Mouse (Mus musculus) lung, embryonic 14.5 days (tissue): ENCODE measurements around the gene Gm10490. TPM values are rescaled to one million over a fixed set of nuclear protein-coding genes. Genes with fewer than 3 reads are reported as not detected.
"Not testable (repeated sequence)": the region's sequence is repeated elsewhere in the genome, so short reads cannot be mapped to it uniquely, and the experiment has no call there.

Source experiments
- ATAC-seq: fragments of 200-750 bp; cut with Nextera tagmentation; 2 replicates; pipeline ENCODE4 v1.8.0; 2017; ENCODE audit warnings: mild to moderate bottlenecking, moderate TSS enrichment, moderate library complexity; ENCODE audit not compliant: insufficient read depth
- DNase-seq: peaks from one replicate; pipeline ENCODE4 v3.0.0-alpha.2; 2015
- H3K27ac ChIP-seq: fragments of 300-500 bp; sonication (generic); 2 replicates; pipeline ENCODE4 v1.5.1; 2014; ENCODE audit warnings: low read depth, mild to moderate bottlenecking, moderate library complexity
- H3K27me3 ChIP-seq: fragments of 300-500 bp; sonication (generic); 2 replicates; pipeline ENCODE4 v1.6.1; 2014; ENCODE audit warnings: low read length, control low read depth; ENCODE audit not compliant: insufficient read depth
- H3K36me3 ChIP-seq: fragments of 300-500 bp; sonication (generic); 2 replicates; pipeline ENCODE4 v1.6.1; 2014; ENCODE audit warnings: control low read depth; ENCODE audit not compliant: insufficient read depth
- H3K4me1 ChIP-seq: fragments of 300-500 bp; sonication (generic); 2 replicates; pipeline ENCODE4 v1.6.1; 2014; ENCODE audit warnings: antibody characterized with exemption, control low read depth; ENCODE audit not compliant: insufficient read depth
- H3K4me2 ChIP-seq: fragments of 300-500 bp; sonication (generic); 2 replicates; pipeline ENCODE4 v1.6.1; 2014; ENCODE audit warnings: mild to moderate bottlenecking
- H3K4me3 ChIP-seq: fragments of 300-500 bp; sonication (generic); 2 replicates; pipeline ENCODE4 v1.5.1; 2014; ENCODE audit warnings: low read depth, low read length
- H3K9ac ChIP-seq: fragments of 300-500 bp; sonication (generic); 2 replicates; pipeline ENCODE4 v1.6.1; 2014
- H3K9me3 ChIP-seq: fragments of 300-500 bp; sonication (generic); 2 replicates; pipeline ENCODE4 v1.6.1; 2016; ENCODE audit warnings: low read depth, low read length, control low read depth
- CTCF ChIP-seq: IDR thresholded peaks from 2 replicates; pipeline ENCODE4 v1.5.1; 2016; ENCODE audit warnings: antibody characterized with exemption, low read depth
- WGBS: fragments of 180-500 bp; shearing (Covaris S2); extraction: QIAGEN DNeasy Blood & Tissue Kit; methylation state at CpG from one replicate; pipeline ENCODE4 v1.1.7; 2014; 5-methylcytosine and 5-hydroxymethylcytosine counted together
- polyA plus RNA-seq: library from polyadenylated mRNA; unstranded; fragments of >200 nt; fragmentation: Nextera tagmentation; extraction: Ambion mirVana; gene quantifications from 2 replicates; pipeline ENCODE4 v1.2.1, GENCODE M21; 2014

Gm10490 gene
- polyA plus RNA-seq = not detected in 2 replicates

DNA sequence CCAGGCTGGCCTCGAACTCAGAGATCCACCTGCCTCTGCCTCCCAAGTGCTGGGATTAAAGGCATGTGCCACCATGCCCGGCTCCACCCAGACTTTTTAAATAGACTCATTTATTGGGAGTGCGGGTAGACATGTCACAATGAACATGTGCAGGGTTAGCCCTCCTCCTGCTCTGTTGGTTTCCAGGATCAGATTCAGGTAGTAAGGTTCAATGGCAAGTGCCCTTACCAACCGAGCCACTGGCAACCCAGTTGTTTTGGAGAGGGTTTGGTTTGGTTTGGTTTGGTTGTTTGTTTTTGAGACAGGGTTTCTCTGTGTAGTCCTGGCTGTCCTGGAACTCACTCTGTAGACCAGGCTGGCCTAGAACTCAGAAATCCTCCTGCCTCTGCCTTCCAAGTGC lies at the start of gene Gm10490:
Gm10490 (plus strand) TSS at position 301 of the 400 bp plus-strand sequence.
- not testable (repeated sequence) for H3K36me3 ChIP-seq, H3K4me3 ChIP-seq, ATAC-seq, H3K27ac ChIP-seq, DNase-seq, H3K4me1 ChIP-seq, H3K4me2 ChIP-seq, H3K9ac ChIP-seq, H3K27me3 ChIP-seq, H3K9me3 ChIP-seq
- 88% methylated on average over 4 of the region's 4 CpGs for WGBS

DNA sequence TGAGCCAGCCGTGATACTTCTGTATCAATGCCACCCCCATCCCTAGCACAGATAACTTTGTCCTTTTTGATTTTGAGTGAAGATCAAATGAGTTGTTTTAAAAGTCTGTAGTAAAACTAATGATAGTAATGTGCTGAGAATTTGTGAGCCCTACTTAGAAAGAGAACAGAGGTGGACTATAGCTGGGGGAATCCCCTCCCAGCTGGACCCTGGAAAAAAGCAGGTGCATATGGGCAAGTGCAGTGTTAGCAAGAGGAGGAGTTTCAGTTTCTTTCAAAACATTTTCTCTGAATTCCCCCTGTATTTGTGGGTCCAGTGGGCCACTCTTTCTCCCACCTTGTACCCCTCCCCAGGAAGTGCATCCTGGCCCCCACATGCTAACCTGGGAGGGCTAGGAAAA lies 46.2 kb upstream of the Gm10490 start:
- Histone ChIP-seq H3K36me3 (peaks cover 10% of the 10 kb centered on the region; the same call in 1 of the 2 replicates), H3K9ac (no peak overlapping the region), H3K4me1 (no peaks in the 10 kb centered on the region), H3K27me3 (no peaks in the 10 kb centered on the region), H3K27ac (no peak overlapping the region), H3K4me2 (no peak overlapping the region), H3K9me3 (no peaks in the 10 kb centered on the region), H3K4me3 (no peak overlapping the region)
- DNase-seq (no peak), ATAC-seq (no peak)
- no peak for TF ChIP-seq CTCF
- WGBS = 70% methylated on average over 1 of the region's 1 CpGs

DNA sequence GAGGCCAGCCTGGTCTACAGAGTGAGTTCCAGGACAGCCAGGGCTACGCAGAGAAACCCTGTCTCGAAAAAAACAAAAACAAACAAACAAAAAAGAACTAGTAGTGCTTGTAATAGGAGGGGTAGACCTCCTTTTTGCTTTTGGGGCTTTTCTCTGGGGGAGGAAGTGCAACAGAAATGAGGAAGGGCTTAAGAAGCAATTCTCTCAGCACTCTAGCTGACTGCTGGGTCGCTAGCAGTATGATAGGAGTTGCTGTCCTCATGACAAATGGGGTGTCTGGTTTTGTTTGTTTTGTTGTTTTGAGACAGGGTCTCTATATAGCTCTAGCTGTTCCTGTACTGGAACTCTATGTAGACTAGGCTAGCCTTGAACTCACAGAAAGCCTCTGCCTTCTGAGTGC lies 44.8 kb upstream of the Gm10490 start:
- DNase-seq = no peak
- no peak overlapping the region for H3K9ac ChIP-seq
- ATAC-seq = no peak
- no peak for TF ChIP-seq CTCF
- H3K4me2 ChIP-seq = no peak overlapping the region
- H3K4me3 ChIP-seq = no peak overlapping the region
- 62% methylated on average over 3 of the region's 3 CpGs for WGBS
- peaks cover 13% of the 10 kb centered on the region; the same call in 1 of the 2 replicates for H3K36me3 ChIP-seq
- H3K9me3 ChIP-seq = no peaks in the 10 kb centered on the region
- no peak overlapping the region for H3K27ac ChIP-seq
- no peaks in the 10 kb centered on the region for H3K4me1 ChIP-seq
- no peaks in the 10 kb centered on the region for H3K27me3 ChIP-seq

DNA sequence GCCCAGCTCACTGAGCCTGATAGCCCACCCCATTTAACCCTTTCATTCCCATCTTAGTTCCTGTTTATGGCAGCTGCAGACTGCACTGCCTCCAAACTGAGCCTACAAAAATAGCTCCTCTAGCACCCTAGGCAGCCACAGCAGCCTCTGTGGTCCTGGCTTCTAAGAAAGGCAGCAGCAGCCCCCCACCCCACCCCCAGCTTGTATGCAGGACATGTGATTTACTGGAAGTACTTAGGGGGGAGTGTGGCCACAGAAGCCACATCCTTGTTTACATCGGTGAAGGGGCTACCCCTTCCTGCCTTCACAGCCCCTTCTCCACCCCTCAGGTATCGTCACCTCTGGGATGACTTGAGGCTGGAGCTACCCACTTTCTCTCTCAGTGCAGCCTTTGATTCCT lies 44.0 kb upstream of the Gm10490 start:
- Histone ChIP-seq H3K36me3 (peaks cover 13% of the 10 kb centered on the region; the same call in 1 of the 2 replicates), H3K4me1 (no peaks in the 10 kb centered on the region), H3K4me3 (no peak overlapping the region), H3K9ac (no peak overlapping the region), H3K9me3 (no peaks in the 10 kb centered on the region), H3K27me3 (no peaks in the 10 kb centered on the region), H3K4me2 (no peak overlapping the region), H3K27ac (no peak overlapping the region)
- TF ChIP-seq CTCF = no peak
- ATAC-seq (no peak), DNase-seq (no peak)
- 58% methylated on average over 2 of the region's 2 CpGs for WGBS

DNA sequence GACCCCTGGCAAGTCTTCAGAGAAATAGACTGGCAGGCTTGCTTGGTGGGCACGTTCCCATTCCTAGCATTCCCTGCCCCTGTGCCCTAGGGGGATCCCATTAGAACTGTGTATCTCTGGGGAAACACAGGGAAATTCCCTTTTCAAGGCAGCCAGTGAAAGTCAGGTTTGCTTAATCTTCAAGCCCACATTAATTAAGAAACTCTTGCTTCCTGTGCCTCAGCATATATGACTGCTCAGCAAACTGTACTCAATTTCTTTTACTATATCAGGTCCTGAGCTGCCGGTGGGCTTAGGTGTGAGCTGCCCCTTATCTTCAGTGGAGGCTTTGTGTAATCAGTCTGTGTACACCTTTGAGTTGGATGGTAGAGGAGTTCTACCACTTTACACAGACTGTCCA lies 43.6 kb upstream of the Gm10490 start:
- Histone ChIP-seq H3K27ac (no peak overlapping the region), H3K9me3 (no peaks in the 10 kb centered on the region), H3K27me3 (no peaks in the 10 kb centered on the region), H3K4me2 (no peak overlapping the region), H3K36me3 (peaks cover 15% of the 10 kb centered on the region; the same call in 1 of the 2 replicates), H3K4me1 (no peaks in the 10 kb centered on the region), H3K4me3 (no peak overlapping the region), H3K9ac (no peak overlapping the region)
- ATAC-seq = no peak
- DNase-seq = no peak
- TF ChIP-seq CTCF = no peak
- 57% methylated on average over 2 of the region's 2 CpGs for WGBS

DNA sequence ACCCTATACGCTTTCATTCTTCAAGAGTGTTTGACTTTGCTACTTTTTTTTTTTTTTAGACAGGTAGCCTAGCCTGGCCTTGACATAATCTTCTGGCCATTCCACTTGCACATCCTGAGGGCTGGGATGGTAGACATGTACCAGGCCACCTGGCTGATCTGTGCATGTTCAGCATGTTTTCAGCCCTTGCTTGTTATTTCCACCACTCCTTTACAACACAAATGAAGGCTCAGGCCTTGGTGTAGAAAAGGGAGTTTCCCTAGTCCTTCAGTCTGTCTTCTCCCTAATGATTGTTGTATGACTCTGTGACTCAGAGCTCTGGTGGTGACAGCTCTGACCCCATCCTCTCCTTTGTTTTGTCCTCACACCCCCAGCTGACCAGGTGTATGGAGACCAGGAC lies 42.2 kb upstream of the Gm10490 start:
- H3K4me1 ChIP-seq = no peaks in the 10 kb centered on the region
- peaks cover 18% of the 10 kb centered on the region; the same call in 1 of the 2 replicates for H3K36me3 ChIP-seq
- H3K9me3 ChIP-seq = no peaks in the 10 kb centered on the region
- H3K4me3 ChIP-seq = no peak overlapping the region
- H3K9ac ChIP-seq = no peak overlapping the region
- H3K4me2 ChIP-seq = no peak overlapping the region
- no peak overlapping the region for H3K27ac ChIP-seq
- DNase-seq (no peak), ATAC-seq (no peak)
- WGBS = 73% methylated on average over 1 of the region's 1 CpGs
- TF ChIP-seq CTCF = no peak
- H3K27me3 ChIP-seq = no peaks in the 10 kb centered on the region

DNA sequence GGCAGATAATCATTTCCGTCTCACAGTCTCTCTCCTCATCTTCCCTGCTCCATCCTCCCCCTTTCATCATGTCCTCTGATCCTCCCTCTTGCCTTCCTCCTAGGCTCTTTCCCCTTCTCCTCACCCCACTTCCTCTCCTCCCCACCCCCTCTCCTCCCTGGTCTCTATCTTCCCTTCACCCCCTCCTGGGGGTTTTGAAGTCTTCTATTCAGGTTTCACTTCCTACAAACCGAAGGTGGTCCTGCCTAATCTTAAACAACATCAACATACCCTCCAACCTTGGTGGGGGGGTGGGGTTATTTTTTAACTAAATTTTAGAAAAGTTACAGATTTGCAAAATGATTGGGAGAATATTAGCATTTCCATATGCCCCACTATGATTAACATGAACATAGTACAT lies 40.8 kb upstream of the Gm10490 start:
- H3K9me3 ChIP-seq = no peaks in the 10 kb centered on the region
- no peaks in the 10 kb centered on the region for H3K27me3 ChIP-seq
- 54% methylated on average over 2 of the region's 2 CpGs for WGBS
- H3K4me1 ChIP-seq = no peaks in the 10 kb centered on the region
- no peak overlapping the region for H3K27ac ChIP-seq
- TF ChIP-seq CTCF = no peak
- ATAC-seq (no peak), DNase-seq (no peak)
- peaks cover 23% of the 10 kb centered on the region; the same call in 1 of the 2 replicates for H3K36me3 ChIP-seq
- no peak overlapping the region for H3K4me3 ChIP-seq
- no peak overlapping the region for H3K4me2 ChIP-seq
- no peak overlapping the region for H3K9ac ChIP-seq

DNA sequence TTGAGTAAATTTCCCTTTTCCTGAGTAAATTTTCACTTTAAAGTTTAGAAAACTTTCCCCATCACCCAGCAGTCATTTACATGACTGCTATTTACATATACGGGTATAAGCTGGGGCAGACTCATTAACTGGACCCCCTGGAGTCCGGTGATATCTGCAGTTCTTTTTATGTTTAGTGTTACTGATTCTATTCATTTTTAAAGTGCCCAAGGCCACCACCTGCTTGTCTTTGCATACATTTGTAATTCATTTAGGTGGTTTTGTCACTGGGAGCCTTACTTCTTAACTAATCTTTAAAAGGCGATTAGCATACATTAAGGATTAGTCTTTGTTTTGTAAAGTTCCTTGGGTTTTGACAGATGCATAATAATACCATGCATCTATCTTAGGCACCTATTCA lies 39.5 kb upstream of the Gm10490 start:
- Histone ChIP-seq H3K27ac (no peak overlapping the region), H3K4me3 (no peak overlapping the region), H3K27me3 (no peaks in the 10 kb centered on the region), H3K9ac (no peak overlapping the region), H3K36me3 (peaks cover 26% of the 10 kb centered on the region; the same call in 1 of the 2 replicates), H3K4me1 (no peaks in the 10 kb centered on the region), H3K9me3 (no peaks in the 10 kb centered on the region), H3K4me2 (no peak overlapping the region)
- DNase-seq (no peak), ATAC-seq (no peak)
- WGBS = 62% methylated on average over 3 of the region's 3 CpGs
- TF ChIP-seq CTCF = no peak
